Mouse (Mus musculus): ENCODE measurements around the gene Rbm6.

DNA sequence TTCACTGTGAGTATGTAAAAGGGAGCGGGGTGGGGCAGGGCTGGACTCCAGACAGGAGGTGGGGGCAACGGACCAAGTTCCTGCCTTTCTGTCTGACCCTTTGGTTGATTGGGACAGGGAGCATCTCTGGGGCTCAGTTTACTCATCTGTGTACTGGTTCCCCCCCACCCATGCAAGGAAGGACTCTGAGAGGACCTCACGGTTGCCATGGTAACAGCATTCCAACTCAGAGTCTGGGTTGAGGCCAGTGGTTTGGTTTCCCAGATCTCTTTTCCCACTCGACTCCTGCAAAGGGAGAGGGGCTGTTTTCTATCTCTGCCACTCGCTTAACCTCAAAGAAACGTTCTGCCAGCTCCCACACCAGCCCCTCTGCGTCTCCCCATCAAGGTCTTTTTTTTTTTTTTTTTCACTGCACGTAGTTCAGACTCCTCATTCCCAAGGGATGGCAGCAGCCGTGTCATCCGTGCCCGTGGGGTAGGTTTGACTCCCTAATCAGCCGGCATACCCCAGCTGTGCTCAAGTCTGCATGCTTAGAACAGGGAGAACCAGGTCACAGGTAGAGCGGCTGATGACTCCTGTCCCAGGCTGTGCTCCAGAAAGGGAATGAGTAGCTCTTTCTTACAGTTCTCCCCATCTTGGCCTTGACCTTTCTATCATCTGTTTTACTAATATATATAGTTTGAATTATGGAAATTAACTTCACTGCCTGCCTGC is 45.0 kb upstream of the Rbm6 start:
- TF ChIP-seq CTCF (IDR thresholded peaks at IDR 0.05; ENCODE audit: low read depth, low read length): no peak
- TF ChIP-seq POLR2A (IDR thresholded peaks at IDR 0.05; ENCODE audit: extremely low read depth, insufficient read depth, low read length): no peak
